Mouse (Mus musculus) forebrain, embryonic 11.5 days (tissue): ENCODE results near the gene Mef2b. TPM values are rescaled to one million over a fixed set of nuclear protein-coding genes. Genes with fewer than 3 reads are reported as not detected.

Source experiments
- ATAC-seq: fragments of 200-750 bp; cut with Nextera tagmentation; replicated peaks from 2 replicates; pipeline ENCODE4 v1.8.0; 2017; ENCODE audit warnings: moderate TSS enrichment; ENCODE audit not compliant: low FRiP score
- DNase-seq: peaks from one replicate; pipeline ENCODE4 v3.0.0-alpha.2; 2017; ENCODE audit warnings: low spot score
- H3K27ac ChIP-seq: fragments of 300-500 bp; sonication (generic); 2 replicates; pipeline ENCODE4 v1.5.1; 2014; ENCODE audit warnings: low read depth, low read length
- H3K27me3 ChIP-seq: fragments of 300-500 bp; sonication (generic); 2 replicates; pipeline ENCODE4 v1.6.1; 2014; ENCODE audit warnings: mild to moderate bottlenecking, low read length, mixed read lengths; ENCODE audit not compliant: control insufficient read depth, insufficient read depth
- H3K36me3 ChIP-seq: fragments of 300-500 bp; sonication (generic); 2 replicates; pipeline ENCODE4 v1.6.1; 2014; ENCODE audit warnings: mild to moderate bottlenecking, low read length, moderate library complexity, mixed read lengths; ENCODE audit not compliant: control insufficient read depth, insufficient read depth
- H3K4me1 ChIP-seq: fragments of 300-500 bp; sonication (generic); replicated peaks from 2 replicates; pipeline ENCODE4 v1.6.1; 2014; ENCODE audit warnings: low read length, mixed read lengths; ENCODE audit not compliant: control insufficient read depth, insufficient read depth
- H3K4me2 ChIP-seq: fragments of 300-500 bp; sonication (generic); 2 replicates; pipeline ENCODE4 v1.6.1; 2014; ENCODE audit warnings: low read depth, mild to moderate bottlenecking, low read length, moderate library complexity, mixed read lengths; ENCODE audit not compliant: severe bottlenecking
- H3K4me3 ChIP-seq: fragments of 300-500 bp; sonication (generic); 2 replicates; pipeline ENCODE4 v1.5.1; 2014; ENCODE audit warnings: low read depth, low read length
- H3K9ac ChIP-seq: fragments of 300-500 bp; sonication (generic); 2 replicates; pipeline ENCODE4 v1.6.1; 2014; ENCODE audit warnings: low read length
- H3K9me3 ChIP-seq: fragments of 300-500 bp; sonication (generic); 2 replicates; pipeline ENCODE4 v1.6.1; 2016; ENCODE audit warnings: low read length, mixed read lengths; ENCODE audit not compliant: control insufficient read depth
- WGBS: fragments of 180-500 bp; shearing (Covaris S2); extraction: QIAGEN DNeasy Blood & Tissue Kit; methylation state at CpG from one replicate; pipeline ENCODE4 v1.1.7; 2014; 5-methylcytosine and 5-hydroxymethylcytosine counted together
- polyA plus RNA-seq: library from polyadenylated mRNA; unstranded; fragments of >200 nt; fragmentation: Nextera tagmentation; extraction: Ambion mirVana; gene quantifications from 2 replicates; pipeline ENCODE4 v1.2.1, GENCODE M21; 2014

The Mef2b gene
- polyA plus RNA-seq, 1 experiment from 2014 or later, result 0.67 TPM

DNA sequence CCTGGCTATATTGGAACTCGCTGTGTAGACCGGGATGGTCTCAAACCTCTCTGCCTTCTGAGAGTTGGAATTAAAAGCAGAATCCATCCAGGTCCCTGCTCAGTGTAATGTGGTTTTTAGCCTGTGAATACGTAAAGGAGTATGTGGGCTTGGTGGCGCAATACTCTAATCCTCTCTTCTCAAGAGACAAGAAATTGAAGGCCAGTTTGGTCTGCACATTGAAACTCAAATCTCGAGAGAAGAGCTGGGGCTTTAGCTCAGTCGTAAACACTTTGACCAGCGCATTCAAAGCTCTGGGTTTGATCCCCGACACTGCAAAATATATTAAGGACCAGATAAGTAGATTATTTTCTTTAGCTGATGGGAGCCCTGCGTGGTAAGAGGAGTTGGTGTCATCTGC, 470 bp downstream of the Mef2b start:
- ATAC-seq (no peak), DNase-seq (no peak)
- Histone ChIP-seq H3K27me3 (no peaks in the 10 kb centered on the region), H3K36me3 (peaks cover 8% of the 10 kb centered on the region; the same call in 1 of the 2 replicates), H3K9me3 (no peaks in the 10 kb centered on the region), H3K27ac (peak overlapping the region; percentile 19; the same call in 1 of the 2 replicates), H3K9ac (peak overlapping the region; percentile 68), H3K4me1 (peaks cover 12% of the 10 kb centered on the region), H3K4me2 (peak overlapping the region; percentile 74), H3K4me3 (peak overlapping the region; percentile 69)
- 13% methylated on average over 9 of the region's 9 CpGs for WGBS

DNA sequence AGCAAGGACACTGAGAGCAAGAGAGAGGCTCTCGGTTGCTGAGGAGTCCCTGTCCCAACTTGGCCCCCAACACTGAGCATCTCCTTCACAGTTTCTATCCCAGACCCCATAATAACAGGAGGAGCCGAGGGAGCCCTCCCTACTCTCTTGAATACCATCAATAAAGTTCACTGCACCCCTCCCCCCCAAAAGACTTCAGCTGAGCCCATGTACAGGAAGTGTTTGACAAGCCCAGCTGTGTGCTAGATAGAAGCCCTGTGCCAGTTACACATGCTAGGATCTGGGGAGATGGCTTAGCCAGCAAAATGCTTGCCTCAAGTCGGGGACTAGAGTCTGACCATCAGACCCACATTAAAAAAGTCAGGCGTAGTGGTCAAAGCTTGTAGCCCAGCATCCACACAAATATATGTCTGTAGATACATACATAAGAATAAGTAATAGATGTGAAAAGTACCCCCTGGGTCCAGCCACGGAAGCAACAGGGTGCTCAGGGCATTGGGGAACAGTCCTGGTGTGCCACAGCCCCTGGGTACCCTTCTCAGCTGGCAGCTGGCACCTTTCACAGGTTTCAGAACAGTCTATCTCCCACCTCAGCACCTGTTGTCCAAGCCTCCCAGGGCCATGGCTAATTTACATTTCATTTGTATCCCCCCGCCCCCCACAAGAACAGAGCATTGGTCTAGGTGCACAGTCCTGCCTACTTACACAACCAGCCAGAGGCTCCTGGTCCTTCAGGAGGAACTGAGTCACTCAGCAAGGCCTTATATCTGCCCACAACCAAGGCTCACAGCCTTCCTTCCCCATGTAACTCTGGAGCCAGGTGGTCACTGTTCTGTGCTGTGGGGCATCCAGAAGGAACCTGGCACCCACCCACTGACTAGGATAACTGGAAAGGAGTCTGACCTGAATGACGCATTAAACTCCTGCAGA, 8.4 kb downstream of the Mef2b start:
- H3K9me3 ChIP-seq, result no peaks in the 10 kb centered on the region
- no peak overlapping the region for H3K4me3 ChIP-seq
- no peak overlapping the region for H3K27ac ChIP-seq
- H3K27me3 ChIP-seq, result no peaks in the 10 kb centered on the region
- ATAC-seq (no peak), DNase-seq (no peak)
- peaks cover 2% of the 10 kb centered on the region; the same call in 1 of the 2 replicates for H3K4me1 ChIP-seq
- no peak overlapping the region for H3K4me2 ChIP-seq
- 88% methylated on average over 7 of the region's 7 CpGs for WGBS
- H3K9ac ChIP-seq, result no peak overlapping the region
- no peaks in the 10 kb centered on the region; the same call in 1 of the 2 replicates for H3K36me3 ChIP-seq

- ATAC-seq, result no peak
- 16% methylated on average over 13 of the region's 13 CpGs for WGBS
- peaks cover 2% of the 10 kb centered on the region; the same call in 1 of the 2 replicates for H3K4me1 ChIP-seq
- H3K27me3 ChIP-seq, result peaks cover 2% of the 10 kb centered on the region; the same call in 1 of the 2 replicates
- no peak overlapping the region for H3K4me3 ChIP-seq
- DNase-seq, result no peak
- no peaks in the 10 kb centered on the region; the same call in 1 of the 2 replicates for H3K36me3 ChIP-seq
- H3K9ac ChIP-seq, result no peak overlapping the region
- H3K9me3 ChIP-seq, result no peaks in the 10 kb centered on the region
- H3K4me2 ChIP-seq, result no peak overlapping the region
- no peak overlapping the region for H3K27ac ChIP-seq
Measured at GRCm38 (mm10) chr8:70150158-70150557, 10.6 kb downstream of the Mef2b start.

- Histone ChIP-seq H3K27me3 (peaks cover 2% of the 10 kb centered on the region; the same call in 1 of the 2 replicates), H3K27ac (no peak overlapping the region), H3K4me1 (peaks cover 2% of the 10 kb centered on the region; the same call in 1 of the 2 replicates), H3K4me2 (peak overlapping the region; percentile 42; the same call in 1 of the 2 replicates), H3K36me3 (no peaks in the 10 kb centered on the region), H3K9me3 (no peaks in the 10 kb centered on the region), H3K4me3 (no peak overlapping the region), H3K9ac (no peak overlapping the region; the same call in 1 of the 2 replicates)
- ATAC-seq (peak; percentile 95), DNase-seq (peak; percentile 86)
- 15% methylated on average over 22 of the region's 22 CpGs for WGBS
Measured at GRCm38 (mm10) chr8:70152537-70153257, 13.2 kb downstream of the Mef2b start.

- Histone ChIP-seq H3K4me3 (no peak overlapping the region), H3K4me1 (peaks cover 4% of the 10 kb centered on the region; the same call in 1 of the 2 replicates), H3K9me3 (no peaks in the 10 kb centered on the region), H3K27me3 (peaks cover 2% of the 10 kb centered on the region; the same call in 1 of the 2 replicates), H3K27ac (no peak overlapping the region), H3K4me2 (no peak overlapping the region), H3K9ac (no peak overlapping the region), H3K36me3 (no peaks in the 10 kb centered on the region)
- ATAC-seq (no peak), DNase-seq (no peak)
- 95% methylated on average over 1 of the region's 1 CpGs for WGBS
Measured at GRCm38 (mm10) chr8:70157240-70157800, 17.8 kb downstream of the Mef2b start.

DNA sequence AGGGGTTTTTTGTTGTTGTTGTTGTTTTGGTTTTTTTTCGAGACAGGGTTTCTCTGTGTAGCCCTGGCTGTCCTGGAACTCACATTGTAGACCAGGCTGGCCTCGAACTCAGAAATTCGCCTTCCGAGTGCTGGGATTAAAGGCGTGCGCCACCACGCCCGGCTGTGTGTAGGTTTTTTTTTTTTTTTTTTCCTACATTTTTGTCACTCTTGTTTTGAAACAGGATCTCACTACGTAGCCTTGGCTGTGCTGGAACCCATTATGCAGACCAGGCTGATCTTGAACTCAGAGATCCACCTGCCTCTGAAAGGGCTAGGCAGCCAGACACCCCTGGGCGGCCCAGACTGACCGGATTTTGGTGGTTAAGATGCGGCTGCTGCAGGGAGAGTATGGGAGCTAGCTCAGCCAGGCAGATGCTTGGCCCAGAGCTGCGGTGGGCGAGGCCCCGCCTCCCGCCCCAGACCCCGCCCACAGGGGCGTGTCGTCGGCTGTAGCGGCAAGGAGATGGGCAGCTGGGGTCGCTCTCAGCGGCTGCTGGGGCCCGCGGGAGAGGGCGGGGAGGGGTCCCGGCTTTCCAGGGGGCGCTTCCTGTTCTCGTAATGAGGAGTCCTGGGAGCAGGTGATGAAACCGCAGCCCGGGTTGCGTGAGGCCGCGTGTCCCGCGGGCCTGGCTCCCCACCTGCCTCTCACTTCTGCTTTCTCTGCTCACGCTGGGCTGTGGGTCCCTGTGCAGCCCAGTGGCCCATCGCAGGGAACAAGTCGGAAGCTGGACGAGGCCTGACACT, 18.8 kb downstream of the Mef2b start:
- H3K36me3 ChIP-seq, result no peaks in the 10 kb centered on the region

DNA sequence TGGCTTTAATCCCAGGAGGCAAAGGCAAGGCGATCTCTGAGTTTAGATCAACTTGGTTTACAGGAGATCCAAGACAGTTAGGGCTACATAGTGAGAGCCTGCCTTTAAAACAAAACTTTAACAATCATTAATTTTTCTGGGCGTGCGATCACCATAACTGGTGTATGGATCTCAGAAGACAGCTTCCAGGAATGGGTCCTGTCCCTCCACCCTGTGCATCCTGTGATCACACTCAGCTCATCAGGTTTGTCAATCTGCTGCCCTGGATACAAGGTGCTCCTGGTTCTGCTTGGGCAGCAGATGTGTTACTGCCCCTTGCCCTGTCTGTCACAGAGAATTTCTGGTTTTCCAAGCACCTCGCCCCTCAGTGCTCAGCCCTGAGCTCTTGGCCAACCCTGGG, 19.7 kb downstream of the Mef2b start:
- no peak overlapping the region for H3K4me2 ChIP-seq
- no peak overlapping the region for H3K9ac ChIP-seq
- 81% methylated on average over 4 of the region's 4 CpGs for WGBS
- H3K4me3 ChIP-seq, result no peak overlapping the region
- peaks cover 4% of the 10 kb centered on the region; the same call in 1 of the 2 replicates for H3K4me1 ChIP-seq
- H3K36me3 ChIP-seq, result no peaks in the 10 kb centered on the region
- no peaks in the 10 kb centered on the region for H3K27me3 ChIP-seq
- no peak for DNase-seq
- ATAC-seq, result no peak
- H3K9me3 ChIP-seq, result no peaks in the 10 kb centered on the region
- no peak overlapping the region for H3K27ac ChIP-seq

More for the DNA sequence above, 18.8 kb downstream of the Mef2b start:
- Histone ChIP-seq H3K4me3 (peak overlapping the region; percentile 48), H3K9me3 (no peaks in the 10 kb centered on the region), H3K27me3 (peaks cover under 1% of the 10 kb centered on the region; the same call in 1 of the 2 replicates), H3K4me2 (peak overlapping the region; percentile 75), H3K4me1 (peaks cover 4% of the 10 kb centered on the region; the same call in 1 of the 2 replicates), H3K9ac (peak overlapping the region; percentile 64), H3K27ac (no peak overlapping the region)
- WGBS, result 12% methylated on average over 39 of the region's 40 CpGs
- peak; percentile 93 for DNase-seq
- peak; percentile 95 for ATAC-seq
